In genomic region chr5:25010438-25010892, GRCm38 (mm10) we compare ENCODE assay signal across 8 mouse cellular contexts.
A peak's percentile ranks its signal among the peaks of the same experiment; 100 is the strongest.
DNase-seq lines count a peak whose midpoint lies in the region; ATAC-seq and TF ChIP-seq lines count a peak whose summit lies in the region.

No protein-coding gene starts in this region.

- no peak for TF ChIP-seq POLR2A in ES-Bruce4 (IDR thresholded peaks at IDR 0.05; ENCODE audit: insufficient read depth, low read length)
- TF ChIP-seq POLR2A in testis, adult 2 months (IDR thresholded peaks at IDR 0.05; ENCODE audit: control insufficient read depth, low read depth, low read length), result no peak

- peak overlapping the region; percentile 8; the same call in 1 of the 2 replicates for H3K9ac ChIP-seq in ES-Bruce4 (ENCODE audit: low read depth, poor library complexity, severe bottlenecking)
- no peak overlapping the region for H3K9ac ChIP-seq in forebrain, embryonic 14.5 days (ENCODE audit: low read length)
- no peak overlapping the region for H3K9ac ChIP-seq in liver, embryonic 16.5 days (ENCODE audit: low read depth, low read length)
- no peak overlapping the region for H3K9ac ChIP-seq in neural tube, embryonic 13.5 days

- DNase-seq in forebrain, embryonic 14.5 days (ENCODE audit: low spot score), result peak; percentile 87
- peak; percentile 92 to 95 for DNase-seq in heart, postnatal 14 days
- peak; percentile 52 for DNase-seq in large intestine, adult 2 months (ENCODE audit: low read depth, low spot score)

- no peak overlapping the region for H3K4me3 ChIP-seq in ES-Bruce4 (ENCODE audit: low read depth, low read length)
- H3K4me3 ChIP-seq in forebrain, embryonic 14.5 days (ENCODE audit: low read depth, low read length), result no peak overlapping the region
- no peak overlapping the region for H3K4me3 ChIP-seq in liver, embryonic 16.5 days (ENCODE audit: low read depth, low read length)
- 0 out of 2 replicates have a peak overlapping the region, but pooled peaks have one; percentile 2 for H3K4me3 ChIP-seq in neural tube, embryonic 13.5 days
- no peak overlapping the region for H3K4me3 ChIP-seq in testis, adult 2 months (ENCODE audit: control insufficient read depth, low read depth, low read length)

- WGBS in forebrain, embryonic 14.5 days, result 4% methylated on average over 9 of the region's 9 CpGs
- 6% methylated on average over 9 of the region's 9 CpGs for WGBS in large intestine, adult 2 months
- 2% methylated on average over 9 of the region's 9 CpGs for WGBS in liver, embryonic 16.5 days (ENCODE audit: insufficient replicate concordance)
- WGBS in neural tube, embryonic 13.5 days, result 4% methylated on average over 9 of the region's 9 CpGs

- H3K4me1 ChIP-seq in ES-Bruce4 (ENCODE audit: control insufficient read depth, insufficient read depth, low read length), result peaks cover 16% of the 10 kb centered on the region
- H3K4me1 ChIP-seq in forebrain, embryonic 14.5 days (ENCODE audit: control insufficient read depth, insufficient read depth, low read length), result 0 out of 2 replicates have a peak, but pooled peaks cover 3% of the 10 kb centered on the region
- H3K4me1 ChIP-seq in liver, embryonic 16.5 days (ENCODE audit: control insufficient read depth, low read depth, low read length), result peaks cover 10% of the 10 kb centered on the region
- H3K4me1 ChIP-seq in neural tube, embryonic 13.5 days (replicated peaks), result peaks cover 30% of the 10 kb centered on the region
- H3K4me1 ChIP-seq in testis, adult 2 months (ENCODE audit: control insufficient read depth, insufficient read depth, low read length), result peaks cover 3% of the 10 kb centered on the region

- H3K4me2 ChIP-seq in forebrain, embryonic 14.5 days (ENCODE audit: low read length), result peak overlapping the region; percentile 33
- peak overlapping the region; percentile 31; the same call in 1 of the 2 replicates for H3K4me2 ChIP-seq in liver, embryonic 16.5 days (ENCODE audit: low read depth, low read length)
- H3K4me2 ChIP-seq in neural tube, embryonic 13.5 days, result peak overlapping the region; percentile 40

- intact Hi-C loops in heart, postnatal 14 days (cut with DNase I), result loop anchor here (2.0 to 5.0 kb wide), 4 partner anchors 72 to 208 kb away; no protein-coding TSS in a partner anchor

- H3K27ac ChIP-seq in ES-Bruce4 (ENCODE audit: insufficient read depth, low read length), result peak overlapping the region; percentile 91
- H3K27ac ChIP-seq in forebrain, embryonic 14.5 days (ENCODE audit: low read depth, low read length), result no peak overlapping the region
- H3K27ac ChIP-seq in liver, embryonic 16.5 days (ENCODE audit: low read length), result no peak overlapping the region
- H3K27ac ChIP-seq in neural tube, embryonic 13.5 days (replicated peaks), result no peak overlapping the region
- H3K27ac ChIP-seq in testis, adult 2 months (ENCODE audit: control insufficient read depth, insufficient read depth, low read depth, low read length), result peak overlapping the region; percentile 41; the same call in 1 of the 2 replicates

- TF ChIP-seq EP300 in ES-Bruce4 (IDR thresholded peaks at IDR 0.05; ENCODE audit: insufficient read depth, low read depth, low read length), result peak; percentile 85

- ATAC-seq in cerebellum, adult (ENCODE audit: insufficient number of reproducible peaks, low FRiP score, low TSS enrichment), result peak; percentile 72
- peak; percentile 82 for ATAC-seq in forebrain, embryonic 14.5 days
- ATAC-seq in liver, embryonic 16.5 days (ENCODE audit: low read depth), result peak; percentile 65
- peak; percentile 82 for ATAC-seq in neural tube, embryonic 13.5 days (ENCODE audit: low read depth)

- no peaks in the 10 kb centered on the region for H3K27me3 ChIP-seq in ES-Bruce4 (ENCODE audit: control insufficient read depth, insufficient read depth, low read length, poor library complexity, severe bottlenecking)
- H3K27me3 ChIP-seq in forebrain, embryonic 14.5 days (replicated peaks; ENCODE audit: control insufficient read depth, insufficient read depth, low read length), result no peaks in the 10 kb centered on the region
- H3K27me3 ChIP-seq in liver, embryonic 16.5 days (ENCODE audit: control insufficient read depth, insufficient read depth, low read depth, low read length), result no peaks in the 10 kb centered on the region
- H3K27me3 ChIP-seq in neural tube, embryonic 13.5 days, result 0 out of 2 replicates have a peak, but pooled peaks cover 3% of the 10 kb centered on the region
- H3K27me3 ChIP-seq in testis, adult 2 months (ENCODE audit: control insufficient read depth, insufficient read depth, low read length), result no peaks in the 10 kb centered on the region

- TF ChIP-seq CTCF in ES-Bruce4 (IDR thresholded peaks at IDR 0.05; ENCODE audit: low read depth, low read length), result peak; percentile 82
- TF ChIP-seq CTCF in testis, adult 2 months (IDR thresholded peaks at IDR 0.05; ENCODE audit: control insufficient read depth, insufficient read depth, insufficient replicate concordance, low read depth, low read length), result peak; percentile 74; the same call in 1 of the 2 replicates

- no peaks in the 10 kb centered on the region for H3K9me3 ChIP-seq in ES-Bruce4 (replicated peaks; ENCODE audit: control insufficient read depth, insufficient read depth, low read length, poor library complexity, severe bottlenecking)
- no peaks in the 10 kb centered on the region for H3K9me3 ChIP-seq in forebrain, embryonic 14.5 days (replicated peaks; ENCODE audit: control insufficient read depth, low read length)
- no peaks in the 10 kb centered on the region for H3K9me3 ChIP-seq in liver, embryonic 16.5 days (replicated peaks; ENCODE audit: control insufficient read depth, low read length)
- no peaks in the 10 kb centered on the region for H3K9me3 ChIP-seq in neural tube, embryonic 13.5 days

- H3K36me3 ChIP-seq in ES-Bruce4 (ENCODE audit: control insufficient read depth, insufficient read depth, low read length, poor library complexity, severe bottlenecking), result no peaks in the 10 kb centered on the region
- no peaks in the 10 kb centered on the region for H3K36me3 ChIP-seq in forebrain, embryonic 14.5 days (ENCODE audit: control insufficient read depth, insufficient read depth, low read length)
- no peaks in the 10 kb centered on the region for H3K36me3 ChIP-seq in liver, embryonic 16.5 days (ENCODE audit: control insufficient read depth, insufficient read depth)
- H3K36me3 ChIP-seq in neural tube, embryonic 13.5 days, result no peaks in the 10 kb centered on the region
- H3K36me3 ChIP-seq in testis, adult 2 months (ENCODE audit: control insufficient read depth, insufficient read depth, low read length), result no peaks in the 10 kb centered on the region

Comparison
In these comparisons a context has a peak if more than half of its experiments do, and no peak if none do; other contexts are left out.
1. H3K27ac ChIP-seq: peak in ES-Bruce4 (single experiment) and testis, adult 2 months (single experiment); none in forebrain, embryonic 14.5 days (single experiment), liver, embryonic 16.5 days (single experiment) and neural tube, embryonic 13.5 days (single experiment).
2. Peak in every context shown above with its lines, with median percentiles within 50 percentile points of each other: ATAC-seq, DNase-seq and H3K4me2 ChIP-seq.